Mouse (Mus musculus) small intestine, adult 2 months (tissue): ENCODE data around the gene Gm42372. TPM values are rescaled to one million over a fixed set of nuclear protein-coding genes. Genes with fewer than 3 reads are reported as not detected.

Experiments used
- H3K27ac ChIP-seq: fragments of 200-500 bp; 2 replicates; pipeline ENCODE4 v1.5.1; 2012; ENCODE audit warnings: low read depth, low read length, control low read depth, inconsistent platforms; ENCODE audit not compliant: insufficient read depth
- H3K27me3 ChIP-seq: fragments of 200-500 bp; 2 replicates; pipeline ENCODE4 v1.6.1; 2012; ENCODE audit warnings: mild to moderate bottlenecking, moderate library complexity, low read length, inconsistent platforms; ENCODE audit not compliant: control insufficient read depth, insufficient read depth
- H3K36me3 ChIP-seq: fragments of 200-500 bp; 2 replicates; pipeline ENCODE4 v1.6.1; 2012; ENCODE audit warnings: mild to moderate bottlenecking, low read length, control low read depth, inconsistent platforms; ENCODE audit not compliant: control insufficient read depth, insufficient read depth
- H3K4me1 ChIP-seq: fragments of 200-500 bp; 2 replicates; pipeline ENCODE4 v1.6.1; 2012; ENCODE audit warnings: low read length, inconsistent platforms, mixed read lengths; ENCODE audit not compliant: control insufficient read depth, insufficient read depth, insufficient read length
- H3K4me3 ChIP-seq: fragments of 200-500 bp; 2 replicates; pipeline ENCODE4 v1.5.1; 2012; ENCODE audit warnings: low read depth, mild to moderate bottlenecking, control low read depth, inconsistent platforms, low read length, moderate library complexity
- CTCF ChIP-seq: fragments of 200-500 bp; IDR thresholded peaks from 2 replicates; pipeline ENCODE4 v1.5.1; 2012; ENCODE audit warnings: low read depth, mild to moderate bottlenecking, control low read depth, inconsistent platforms, low read length, moderate library complexity, mixed read lengths; ENCODE audit not compliant: insufficient replicate concordance, insufficient read length; ENCODE audit errors: extremely low read depth
- POLR2A ChIP-seq: fragments of 200-500 bp; IDR thresholded peaks from 2 replicates; pipeline ENCODE4 v1.6.1; 2012; ENCODE audit warnings: low read depth, mild to moderate bottlenecking, control low read depth, inconsistent platforms, low read length, moderate library complexity
- WGBS: fragments of 180-500 bp; shearing (Covaris S2); methylation state at CpG from one replicate; pipeline ENCODE4 v1.1.7; 2018; 5-methylcytosine and 5-hydroxymethylcytosine counted together
- polyA plus RNA-seq: library from polyadenylated mRNA; depleted of rRNA; stranded (reverse); fragments of >200 nt; gene quantifications from 2 replicates; pipeline ENCODE4 v1.2.3, GENCODE M21; 2012; rRNA removed

Gm42372 gene
- polyA plus RNA-seq, 1 experiment = 0.14 TPM

GRCm38 (mm10) chr7:17025505-17025894 lies 42.6 kb downstream of the Gm42372 start:
- Histone ChIP-seq H3K36me3 (peaks cover 22% of the 10 kb centered on the region), H3K27me3 (no peaks in the 10 kb centered on the region), H3K27ac (peak overlapping the region; percentile 83), H3K4me3 (peak overlapping the region; percentile 35), H3K4me1 (peaks cover 41% of the 10 kb centered on the region)
- 10% methylated on average over 4 of the region's 4 CpGs for WGBS
- TF ChIP-seq POLR2A (no peak), CTCF (no peak)

GRCm38 (mm10) chr7:17025896-17026622 lies 43.2 kb downstream of the Gm42372 start:
- Histone ChIP-seq H3K4me1 (peaks cover 37% of the 10 kb centered on the region), H3K27ac (peak overlapping the region; percentile 83), H3K4me3 (peak overlapping the region; percentile 35), H3K36me3 (peaks cover 17% of the 10 kb centered on the region), H3K27me3 (no peaks in the 10 kb centered on the region)
- no peak for TF ChIP-seq POLR2A
- no peak for TF ChIP-seq CTCF
- WGBS = 29% methylated on average over 9 of the region's 9 CpGs

GRCm38 (mm10) chr7:17026710-17027587 lies 44.1 kb downstream of the Gm42372 start:
- WGBS = 1% methylated on average over 24 of the region's 24 CpGs
- H3K4me1 ChIP-seq = peaks cover 35% of the 10 kb centered on the region
- H3K36me3 ChIP-seq = peaks cover 8% of the 10 kb centered on the region
- H3K27me3 ChIP-seq = no peaks in the 10 kb centered on the region
- H3K27ac ChIP-seq = peak overlapping the region; percentile 86
- no peak for TF ChIP-seq POLR2A
- peak; percentile 60; the same call in 1 of the 2 replicates for TF ChIP-seq CTCF
- peak overlapping the region; percentile 86 for H3K4me3 ChIP-seq

GRCm38 (mm10) chr7:17027588-17028343 lies 44.9 kb downstream of the Gm42372 start, which contains the start of gene Ppp5c:
Ppp5c (minus strand) TSS chr7:17027924.
- Histone ChIP-seq H3K4me3 (peak within 1 kb of the TSS; percentile 86), H3K4me1 (peaks cover 35% of the 10 kb centered on the region), H3K27me3 (no peaks in the 10 kb centered on the region), H3K27ac (peak within 1 kb of the TSS; percentile 87), H3K36me3 (0 out of 2 replicates have a peak, but pooled peaks cover 2% of the 10 kb centered on the region)
- TF ChIP-seq CTCF = no peak
- peak; percentile 25; the same call in 1 of the 2 replicates for TF ChIP-seq POLR2A
- under 1% methylated on average over 58 of the region's 58 CpGs for WGBS

GRCm38 (mm10) chr7:17028923-17029322 lies 46.0 kb downstream of the Gm42372 start:
- no peak overlapping the region for H3K4me3 ChIP-seq
- H3K36me3 ChIP-seq = no peaks in the 10 kb centered on the region
- no peak overlapping the region for H3K27ac ChIP-seq
- TF ChIP-seq CTCF (no peak), POLR2A (no peak)
- WGBS = 86% methylated on average over 7 of the region's 7 CpGs
- H3K4me1 ChIP-seq = peaks cover 26% of the 10 kb centered on the region
- no peaks in the 10 kb centered on the region for H3K27me3 ChIP-seq

- no peak overlapping the region for H3K27ac ChIP-seq
- WGBS = 81% methylated on average over 7 of the region's 7 CpGs
- no peak overlapping the region for H3K4me3 ChIP-seq
- peaks cover 13% of the 10 kb centered on the region for H3K4me1 ChIP-seq
- TF ChIP-seq POLR2A (no peak), CTCF (no peak)
- H3K36me3 ChIP-seq = no peaks in the 10 kb centered on the region
- H3K27me3 ChIP-seq = no peaks in the 10 kb centered on the region
Measured at GRCm38 (mm10) chr7:17030239-17030638, 47.4 kb downstream of the Gm42372 start.

Other genes with a start within 250 kb of the Gm42372 start
- 276 and 540 TPM in 2 replicates for gene Ap2s1, start 244.7 kb upstream of the Gm42372 start, polyA plus RNA-seq
- gene Slc1a5, start 201.7 kb upstream of the Gm42372 start, polyA plus RNA-seq = 37.8 and 43.5 TPM in 2 replicates
- 58.9 and 119 TPM in 2 replicates for gene Strn4, start 167.2 kb upstream of the Gm42372 start, polyA plus RNA-seq
- gene Fkrp, start 166.4 kb upstream of the Gm42372 start, polyA plus RNA-seq = 14.6 and 24.5 TPM in 2 replicates
- 22.9 and 44.0 TPM in 2 replicates for gene Prkd2, start 140.2 kb upstream of the Gm42372 start, polyA plus RNA-seq
- 21.6 and 24.2 TPM in 2 replicates for gene Dact3, start 107.8 kb upstream of the Gm42372 start, polyA plus RNA-seq
- gene Gng8, start 91.3 kb upstream of the Gm42372 start, polyA plus RNA-seq = 2.1 and 2.2 TPM in 2 replicates
- gene Ptgir, start 76.6 kb upstream of the Gm42372 start, polyA plus RNA-seq = 1.2 and 1.7 TPM in 2 replicates
- gene Calm3, start 59.0 kb upstream of the Gm42372 start, polyA plus RNA-seq = 147 and 452 TPM in 2 replicates
- gene Pnmal2, start 38.4 kb upstream of the Gm42372 start, polyA plus RNA-seq = 1.2 and 1.4 TPM in 2 replicates
- gene Pnmal1, start 23.4 kb upstream of the Gm42372 start, polyA plus RNA-seq = 0.04 and 0.09 TPM in 2 replicates
- gene Ccdc8, start 9.6 kb downstream of the Gm42372 start, polyA plus RNA-seq = 0.74 and 0.85 TPM in 2 replicates
- gene Ppp5c, start 44.8 kb downstream of the Gm42372 start, polyA plus RNA-seq = 121 and 278 TPM in 2 replicates
- 0.52 and 0.68 TPM in 2 replicates for gene Hif3a, start 79.3 kb downstream of the Gm42372 start, polyA plus RNA-seq
- gene Psg16, start 91.0 kb downstream of the Gm42372 start, polyA plus RNA-seq = not detected in 2 replicates
- gene Ceacam3, start 167.2 kb downstream of the Gm42372 start, polyA plus RNA-seq = not detected in 2 replicates
- not detected in 2 replicates for gene Psg29, start 220.4 kb downstream of the Gm42372 start, polyA plus RNA-seq